Mouse (Mus musculus) mesoderm, embryonic 11.5 days (tissue): ENCODE data around the gene Ptbp1.
A peak's percentile ranks its signal among the peaks of the same experiment; 100 is the strongest.

ENCODE experiments used
- DNase-seq: peaks from one replicate; pipeline ENCODE4 v3.0.0-alpha.2; 2012; ENCODE audit warnings: low read depth, low spot score

The Ptbp1 gene

GRCm38 (mm10) chr10:79853860-79854795, at the start of gene Ptbp1:
Ptbp1 (plus strand) TSS chr10:79854427.
- DNase-seq, result peak; percentile 100

DNA sequence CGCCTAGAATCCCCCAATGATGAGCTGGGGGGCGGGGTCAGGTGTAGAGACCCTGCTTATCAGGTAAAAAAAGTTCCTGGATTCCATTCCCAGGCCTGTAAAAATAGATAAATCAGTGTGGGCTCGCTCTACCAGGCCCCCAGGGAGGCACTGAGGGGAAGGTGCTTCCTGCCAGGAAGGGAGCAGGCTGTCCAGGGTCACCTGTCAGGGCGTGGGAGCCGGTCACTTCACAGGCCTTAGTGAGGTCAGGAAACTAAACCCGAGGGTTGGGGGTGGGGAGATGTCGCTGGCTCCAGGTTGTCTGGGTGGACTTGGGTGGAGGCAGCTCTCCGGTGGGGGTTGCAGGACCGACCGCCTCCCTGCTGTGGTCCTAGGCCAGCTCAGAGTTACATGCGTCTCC, 48.6 kb upstream of the Ptbp1 start:
- DNase-seq, result no peak

DNA sequence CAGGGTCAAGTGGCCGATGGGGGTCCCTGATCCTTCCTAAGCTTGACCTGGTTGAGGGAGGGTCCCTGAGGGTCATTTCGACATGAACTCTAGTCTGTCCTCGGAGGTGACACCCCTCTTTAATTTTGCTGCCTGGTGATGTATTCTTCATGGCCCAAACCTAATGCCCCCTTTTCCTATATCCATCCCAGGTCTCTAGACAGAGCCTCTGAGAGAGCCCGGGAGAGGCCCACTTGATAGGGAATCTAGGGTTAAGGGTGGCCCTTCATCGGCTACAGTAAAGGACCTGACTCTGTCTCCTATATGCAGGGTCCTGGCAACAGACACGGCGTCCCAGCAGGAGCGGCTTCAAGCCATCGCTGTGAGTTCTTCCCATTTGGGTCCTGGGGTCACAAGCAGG, 47.9 kb upstream of the Ptbp1 start:
- DNase-seq, result no peak

DNA sequence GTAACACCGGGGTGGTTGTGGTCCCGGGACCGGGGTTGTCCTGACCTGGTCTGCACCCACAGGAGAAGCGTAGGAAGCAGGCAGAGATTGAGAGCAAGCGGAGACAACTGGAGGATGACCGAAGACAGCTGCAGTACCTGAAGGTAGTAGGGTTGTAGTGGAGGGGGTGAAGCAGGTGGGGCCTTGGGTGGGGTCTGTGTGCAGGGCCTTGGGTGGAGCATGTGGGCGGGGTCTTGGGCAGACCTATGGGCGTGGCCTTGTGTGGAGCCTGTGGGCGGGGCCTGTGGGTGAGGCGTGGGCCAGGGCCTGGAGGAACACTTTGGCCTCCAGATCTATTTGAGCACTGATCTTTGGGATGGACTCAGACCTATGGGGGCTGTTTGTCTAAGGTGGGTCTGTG, 47.3 kb upstream of the Ptbp1 start:
- no peak for DNase-seq

DNA sequence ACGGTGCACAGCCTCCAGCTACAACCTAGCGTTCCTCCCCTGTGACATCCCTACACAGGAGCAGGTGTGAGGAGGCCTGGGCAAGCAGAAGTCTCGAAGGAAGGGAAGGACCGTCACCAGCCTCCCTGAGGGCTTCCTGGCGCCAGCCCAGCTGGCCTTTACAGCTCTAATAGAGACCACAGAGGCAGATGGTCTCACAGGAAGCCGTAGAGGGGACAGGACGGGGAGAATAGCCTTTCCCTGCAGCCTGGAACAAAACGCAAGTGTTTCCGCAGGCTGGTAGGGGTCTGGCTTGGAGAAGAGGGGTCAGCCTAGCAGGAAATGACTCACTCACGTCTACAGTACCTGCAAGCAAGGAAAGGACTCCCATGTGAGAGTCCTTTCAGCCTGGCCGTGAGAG, 46.4 kb upstream of the Ptbp1 start:
- DNase-seq, result peak; percentile 24

DNA sequence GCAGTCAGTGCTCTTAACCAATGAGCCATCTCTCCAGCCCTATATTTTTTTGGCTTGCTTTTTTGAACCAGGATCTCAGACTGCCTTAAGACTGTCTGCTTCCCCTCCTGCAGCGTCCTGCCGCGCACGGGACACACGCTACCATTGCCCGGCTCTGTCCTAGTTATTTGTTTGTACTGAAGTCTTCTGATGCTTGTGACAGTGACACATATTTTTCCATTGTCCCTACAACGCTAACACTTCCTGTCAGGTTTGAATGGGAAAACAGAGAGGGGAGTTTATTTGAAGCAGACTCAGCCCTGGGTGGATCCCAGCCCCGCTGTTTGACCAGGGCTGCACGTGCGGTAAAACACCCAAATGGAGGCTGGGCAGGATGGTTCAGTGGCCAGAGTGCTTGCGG, 45.5 kb upstream of the Ptbp1 start:
- DNase-seq, result no peak

- peak; percentile 83 for DNase-seq
Observed at GRCm38 (mm10) chr10:79811736-79812637, 42.2 kb upstream of the Ptbp1 start.

- no peak for DNase-seq
Observed at GRCm38 (mm10) chr10:79814271-79814842, 39.9 kb upstream of the Ptbp1 start.

DNA sequence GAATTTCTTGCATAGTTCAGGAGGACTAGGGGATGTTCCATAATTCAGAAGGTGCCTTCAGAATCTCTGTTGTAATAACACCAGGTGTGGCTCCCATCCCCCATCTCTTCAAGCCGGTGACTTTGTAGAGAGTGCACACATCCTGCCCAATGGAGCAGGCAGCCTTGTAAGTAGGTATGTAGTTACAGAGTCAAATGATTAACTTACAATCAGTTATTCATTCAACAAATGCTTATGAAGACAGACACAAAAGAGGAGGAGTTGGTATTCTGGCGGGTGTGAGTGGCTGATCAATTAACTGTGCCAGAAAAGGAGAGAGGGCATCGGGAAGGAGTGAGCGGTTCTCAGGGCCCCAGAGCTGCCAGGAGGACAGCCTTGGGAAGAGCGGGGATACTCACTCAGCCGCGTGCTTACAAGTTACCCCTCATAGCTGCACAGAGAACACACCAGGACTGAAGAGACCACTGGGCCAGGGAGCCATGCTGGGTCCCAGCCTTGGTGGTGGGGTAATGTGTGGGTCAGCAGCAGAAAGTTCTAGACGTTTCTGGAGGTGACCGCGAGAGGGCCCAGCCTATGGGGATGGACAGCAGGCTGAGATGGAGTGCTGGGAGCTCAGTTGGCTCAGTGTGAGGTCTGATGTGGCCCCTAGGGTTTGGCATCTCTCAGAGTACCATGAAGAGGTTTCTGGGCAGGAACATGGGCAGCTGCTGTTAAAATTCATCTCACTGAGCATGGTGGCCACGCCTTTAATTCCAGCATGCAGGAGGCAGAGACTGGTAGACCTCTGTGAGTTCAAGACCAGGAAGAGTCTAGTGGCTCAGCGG, 38.3 kb upstream of the Ptbp1 start:
- DNase-seq, result no peak

DNA sequence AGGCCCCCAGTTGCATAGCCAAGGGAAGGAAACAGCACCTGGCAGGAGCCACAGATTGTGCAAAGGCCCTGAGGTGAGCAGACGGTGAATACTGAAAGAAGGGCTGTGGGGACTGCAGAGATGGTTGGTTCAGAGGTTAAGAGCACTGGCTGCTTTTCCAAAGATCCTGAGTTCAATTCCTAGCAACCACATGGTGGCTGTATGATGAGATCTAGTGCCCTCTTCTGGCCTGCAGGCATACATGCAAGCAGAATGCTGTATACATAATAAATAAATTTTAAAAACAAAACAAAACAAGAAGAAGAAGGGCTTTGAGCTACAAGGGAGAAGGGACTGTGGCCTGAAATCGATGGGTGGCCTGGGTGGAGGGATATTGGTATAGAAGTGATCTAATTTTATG, 37.1 kb upstream of the Ptbp1 start:
- no peak for DNase-seq

DNA sequence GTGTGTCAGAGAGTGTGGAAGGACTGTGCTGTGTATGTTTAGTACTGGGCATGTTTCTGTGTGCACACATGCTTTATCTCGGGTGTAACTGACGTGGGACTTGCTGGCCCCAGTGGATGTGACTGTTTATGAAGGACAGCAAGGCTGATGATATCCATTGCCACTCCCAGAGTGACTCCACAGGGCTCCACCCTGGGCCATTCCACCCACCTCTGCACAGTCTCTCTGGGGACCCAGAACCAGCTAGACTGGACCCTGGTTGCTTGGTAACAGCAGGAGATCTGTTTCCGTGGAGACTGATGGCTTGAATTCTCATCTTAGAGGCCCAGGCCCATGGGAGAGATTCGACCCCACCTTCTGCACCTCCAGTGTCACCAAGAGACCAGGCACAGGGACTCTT, 36.0 kb upstream of the Ptbp1 start:
- no peak for DNase-seq

DNA sequence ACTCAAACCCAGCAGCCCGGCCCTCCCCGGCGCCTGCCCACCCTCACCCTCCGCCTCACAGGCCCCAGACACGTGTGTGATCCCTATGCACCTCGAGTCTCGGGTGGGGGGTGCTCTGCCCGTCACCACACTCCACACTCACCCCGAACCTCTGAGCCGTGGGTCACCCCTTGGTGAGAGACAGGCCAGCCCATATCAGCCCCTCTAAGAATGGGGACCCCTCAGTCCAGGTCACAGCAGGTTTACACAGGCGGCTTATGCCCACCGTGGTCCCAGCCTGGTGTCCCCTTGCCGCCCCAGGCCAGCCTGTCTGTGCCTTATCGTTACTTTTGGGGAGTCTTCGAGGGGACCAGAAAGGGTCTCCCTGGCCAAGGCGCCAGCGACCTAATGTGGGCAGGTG, 34.6 kb upstream of the Ptbp1 start:
- no peak for DNase-seq

DNA sequence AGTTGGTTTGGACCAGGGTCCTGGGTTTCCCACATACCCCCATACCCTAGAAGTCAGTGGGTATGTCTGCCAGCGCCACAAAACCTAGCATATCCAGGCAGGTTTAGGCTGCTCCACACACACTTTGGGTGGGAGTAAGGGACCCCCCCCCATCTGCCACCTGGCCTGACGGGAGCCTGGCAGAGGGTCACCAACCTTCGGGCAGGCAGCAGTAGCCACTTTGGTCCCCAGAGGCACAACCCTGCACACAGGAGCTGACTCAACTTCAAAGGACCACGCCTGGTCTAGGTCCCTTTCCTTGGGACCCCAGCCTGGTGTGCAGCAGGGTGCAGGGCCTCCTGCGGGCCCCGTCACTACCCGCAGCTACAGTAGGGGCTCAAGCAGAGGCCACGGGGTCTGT, 34.0 kb upstream of the Ptbp1 start:
- no peak for DNase-seq

DNA sequence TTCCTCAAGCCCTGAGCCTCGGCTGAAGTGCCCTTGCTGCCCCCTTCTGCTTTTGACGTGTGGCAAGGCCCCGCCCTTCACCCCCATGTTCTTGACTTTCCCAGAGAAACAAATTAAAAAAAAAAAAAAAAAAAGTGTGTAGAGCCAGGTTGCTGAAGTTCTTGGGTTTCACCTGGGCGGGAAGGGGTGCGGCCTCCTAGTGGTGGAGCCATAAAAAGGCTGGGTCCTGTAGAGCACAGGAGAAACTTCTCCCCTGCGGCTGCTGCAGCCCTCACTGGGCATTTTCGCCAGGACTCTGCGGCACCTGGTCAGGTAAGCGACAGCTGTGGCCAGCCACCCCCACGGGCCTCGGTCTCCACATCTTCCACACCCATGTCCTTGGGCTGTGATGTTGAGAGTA, 33.4 kb upstream of the Ptbp1 start, which contains the start of gene Misp:
Misp (plus strand) TSS at position 208 of the 400 bp plus-strand sequence.
- DNase-seq, result no peak

- DNase-seq, result no peak
Observed at GRCm38 (mm10) chr10:79821731-79822130, 32.5 kb upstream of the Ptbp1 start.

DNA sequence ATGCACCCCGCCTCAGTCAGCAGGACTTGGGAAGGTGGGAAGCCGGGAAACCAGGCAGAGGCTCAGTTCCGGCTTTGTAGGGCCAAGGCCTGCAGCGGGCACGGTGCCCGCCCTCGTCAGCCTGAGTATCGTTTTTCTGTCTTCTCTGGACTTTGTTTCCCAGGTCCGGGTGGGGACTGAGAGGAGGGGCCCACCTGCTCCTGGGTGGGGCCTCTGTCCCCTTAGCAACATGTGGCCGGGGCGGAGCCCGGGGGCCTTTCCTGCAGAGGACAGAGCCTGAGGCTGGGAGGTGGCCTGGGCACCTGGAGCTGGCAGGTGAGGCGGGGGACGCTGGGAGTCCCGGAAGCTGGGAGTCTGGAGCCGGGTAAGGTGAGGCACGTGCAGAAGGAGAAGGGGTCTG, 31.9 kb upstream of the Ptbp1 start:
- DNase-seq, result no peak

GRCm38 (mm10) chr10:79823011-79823410, 31.2 kb upstream of the Ptbp1 start:
- DNase-seq, result no peak

- DNase-seq, result no peak
Observed at GRCm38 (mm10) chr10:79824413-79824812, 29.8 kb upstream of the Ptbp1 start.

- no peak for DNase-seq
Observed at GRCm38 (mm10) chr10:79831583-79831982, 22.6 kb upstream of the Ptbp1 start.

DNA sequence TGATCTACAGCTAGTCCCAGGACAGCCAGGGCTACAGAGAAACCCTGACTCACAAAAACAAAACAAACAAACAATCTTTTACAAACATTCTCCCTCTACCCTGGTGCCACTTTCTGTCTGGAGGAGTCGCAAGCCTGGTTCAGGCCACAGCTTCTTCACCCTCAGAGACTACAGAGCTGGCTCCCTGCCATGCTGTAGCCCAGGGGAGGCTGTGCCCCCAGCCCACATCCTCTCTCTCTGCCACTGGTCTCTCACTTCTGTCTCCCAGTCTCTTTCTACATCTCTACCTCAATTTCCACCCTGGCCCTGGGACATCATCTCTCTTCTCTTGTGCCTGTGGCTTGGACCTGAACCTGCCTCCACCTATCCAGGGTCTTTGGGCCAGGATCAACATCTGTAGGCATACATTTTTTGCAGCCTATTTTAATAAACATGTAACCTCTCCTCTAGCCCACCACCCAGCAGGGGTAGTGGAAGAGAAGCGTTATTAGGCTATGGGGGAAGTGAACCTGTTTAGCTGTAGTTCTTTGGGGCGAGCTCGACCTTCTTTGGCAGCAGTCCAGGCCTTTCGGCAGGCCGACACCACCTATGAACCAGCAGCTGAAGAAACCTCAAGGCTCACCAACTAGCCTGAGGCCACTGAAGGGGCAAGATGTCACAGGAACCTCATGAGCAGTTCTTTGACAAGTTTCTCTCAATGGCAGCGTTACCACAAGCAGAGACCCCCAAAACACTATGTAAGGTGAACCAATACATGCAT, 22.0 kb upstream of the Ptbp1 start:
- no peak for DNase-seq
